Mouse (Mus musculus) MEL (cell line): ENCODE measurements around the gene Prdm1. TPM values are rescaled to one million over a fixed set of nuclear protein-coding genes. Genes with fewer than 3 reads are reported as not detected.

Experiments
- DNase-seq: peaks from one replicate; pipeline ENCODE4 v3.0.0; 2011; ENCODE audit warnings: low read depth, low spot score
- H3K27ac ChIP-seq: 2 replicates; pipeline ENCODE4 v1.5.1; 2012; ENCODE audit warnings: low read depth, mild to moderate bottlenecking, control low read depth, low read length, moderate library complexity; ENCODE audit not compliant: control insufficient read depth
- H3K27me3 ChIP-seq, 2 experiments: fragments of 150-350 bp in 1 of 2; sonication (generic) in 1 of 2; 2 replicates each; pipeline ENCODE4 v1.6.1; 2012; ENCODE audit warnings: low read length in 2 of 2, mild to moderate bottlenecking in 2 of 2, improper control_type of control experiment in 1 of 2, moderate library complexity in 1 of 2; ENCODE audit not compliant: insufficient read depth in 2 of 2, control insufficient read depth in 1 of 2
- H3K36me3 ChIP-seq, 2 experiments: 2 replicates each; pipeline ENCODE4 v1.6.1; 2012 to 2014; ENCODE audit warnings: low read length in 2 of 2, improper control_type of control experiment in 1 of 2, inconsistent platforms in 1 of 2, mild to moderate bottlenecking in 1 of 2; ENCODE audit not compliant: insufficient read depth in 2 of 2, control insufficient read depth in 1 of 2
- H3K4me1 ChIP-seq, 2 experiments: fragments of 150-350 bp in 1 of 2; sonication (generic) in 1 of 2; 2 replicates each; pipeline ENCODE4 v1.6.1; 2012; ENCODE audit warnings: low read length in 2 of 2, improper control_type of control experiment in 1 of 2, mild to moderate bottlenecking in 1 of 2; ENCODE audit not compliant: insufficient read depth in 2 of 2, control insufficient read depth in 1 of 2
- H3K4me3 ChIP-seq, 2 experiments: fragments of 150-350 bp in 1 of 2; sonication (generic) in 1 of 2; 2 replicates each; pipeline ENCODE4 v1.5.1; 2012; ENCODE audit warnings: low read depth in 2 of 2, low read length in 2 of 2, mild to moderate bottlenecking in 2 of 2, moderate library complexity in 2 of 2, control low read depth in 1 of 2, improper control_type of control experiment in 1 of 2; ENCODE audit not compliant: control insufficient read depth in 1 of 2, insufficient read depth in 1 of 2
- H3K79me2 ChIP-seq: 2 replicates; pipeline ENCODE4 v1.6.1; 2012; ENCODE audit warnings: mild to moderate bottlenecking, low read length, moderate library complexity; ENCODE audit not compliant: control insufficient read depth, poor library complexity, insufficient read depth
- H3K9ac ChIP-seq: 2 replicates; pipeline ENCODE4 v1.6.1; 2012; ENCODE audit warnings: low read depth, mild to moderate bottlenecking, control low read depth, low read length, moderate library complexity; ENCODE audit not compliant: control insufficient read depth, poor library complexity, severe bottlenecking
- H3K9me3 ChIP-seq: fragments of 150-350 bp; sonication (generic); replicated peaks from 2 replicates; pipeline ENCODE4 v1.6.1; 2012; ENCODE audit warnings: mild to moderate bottlenecking, low read length, improper control_type of control experiment, moderate library complexity; ENCODE audit not compliant: insufficient read depth
- BHLHE40 ChIP-seq: IDR thresholded peaks from 2 replicates; pipeline ENCODE4 v1.6.1; 2012; ENCODE audit warnings: low read depth, mild to moderate bottlenecking, inconsistent platforms, low read length, improper control_type of control experiment, borderline replicate concordance
- CHD2 ChIP-seq: IDR thresholded peaks from 2 replicates; pipeline ENCODE4 v1.6.1; 2011; ENCODE audit warnings: low read length, improper control_type of control experiment
- CTCF ChIP-seq, 3 experiments: IDR thresholded peaks in 2 of 3; conservative IDR thresholded peaks in 1 of 3; 2 replicates each; pipeline ENCODE4 v1.5.1; 2011 to 2012; ENCODE audit warnings: low read length in 3 of 3, low read depth in 2 of 3, mild to moderate bottlenecking in 2 of 3, improper control_type of control experiment in 1 of 3, inconsistent platforms in 1 of 3, mixed read lengths in 1 of 3, moderate library complexity in 1 of 3; ENCODE audit not compliant: control insufficient read depth in 1 of 3, insufficient read depth in 1 of 3, poor library complexity in 1 of 3, severe bottlenecking in 1 of 3
- EP300 ChIP-seq, 2 experiments: IDR thresholded peaks; 2 replicates each; pipeline ENCODE4 v1.6.1; 2011; ENCODE audit warnings: improper control_type of control experiment in 2 of 2, low read length in 2 of 2, low read depth in 1 of 2, mild to moderate bottlenecking in 1 of 2
- ETS1 ChIP-seq: IDR thresholded peaks from 2 replicates; pipeline ENCODE4 v1.6.1; 2012; ENCODE audit warnings: low read depth, mild to moderate bottlenecking, inconsistent platforms, low read length, improper control_type of control experiment, moderate library complexity
- GABPA ChIP-seq: IDR thresholded peaks from 2 replicates; pipeline ENCODE4 v1.6.1; 2012; ENCODE audit warnings: low read depth, mild to moderate bottlenecking, inconsistent platforms, low read length, improper control_type of control experiment, moderate library complexity
- GATA1 ChIP-seq: IDR thresholded peaks from 2 replicates; pipeline ENCODE4 v1.6.1; 2011; ENCODE audit warnings: low read depth, low read length, improper control_type of control experiment
- HCFC1 ChIP-seq: IDR thresholded peaks from 2 replicates; pipeline ENCODE4 v1.6.1; 2012; ENCODE audit warnings: low read depth, mild to moderate bottlenecking, inconsistent platforms, low read length, improper control_type of control experiment, moderate library complexity
- JUND ChIP-seq: IDR thresholded peaks from 2 replicates; pipeline ENCODE4 v1.6.1; 2011; ENCODE audit warnings: low read depth, mild to moderate bottlenecking, improper control_type of control experiment, low read length
- KAT2A ChIP-seq: conservative IDR thresholded peaks from 2 replicates; pipeline ENCODE4 v1.6.1; 2012; ENCODE audit warnings: low read depth, low read length, improper control_type of control experiment, inconsistent platforms
- MAFK ChIP-seq: IDR thresholded peaks from 2 replicates; pipeline ENCODE4 v1.6.1; 2011; ENCODE audit warnings: low read depth, mild to moderate bottlenecking, low read length, improper control_type of control experiment, borderline replicate concordance
- MAX ChIP-seq: IDR thresholded peaks from 2 replicates; pipeline ENCODE4 v1.6.1; 2011; ENCODE audit warnings: low read length, improper control_type of control experiment
- MAZ ChIP-seq: IDR thresholded peaks from 2 replicates; pipeline ENCODE4 v1.6.1; 2012; ENCODE audit warnings: low read depth, mild to moderate bottlenecking, inconsistent platforms, low read length, improper control_type of control experiment
- MEF2A ChIP-seq: IDR thresholded peaks from 2 replicates; pipeline ENCODE4 v1.6.1; 2014; ENCODE audit warnings: low read depth, mild to moderate bottlenecking, inconsistent platforms, low read length, improper control_type of control experiment; ENCODE audit not compliant: poor library complexity, insufficient replicate concordance, severe bottlenecking; ENCODE audit errors: extremely low read depth
- MXI1 ChIP-seq: IDR thresholded peaks from 2 replicates; pipeline ENCODE4 v1.6.1; 2011; ENCODE audit warnings: mild to moderate bottlenecking, low read depth, low read length, improper control_type of control experiment
- MYB ChIP-seq: IDR thresholded peaks from 2 replicates; pipeline ENCODE4 v1.6.1; 2011; ENCODE audit warnings: mild to moderate bottlenecking, low read depth, low read length, improper control_type of control experiment
- MYC ChIP-seq: IDR thresholded peaks from 2 replicates; pipeline ENCODE4 v1.6.1; 2011; ENCODE audit warnings: low read depth, mild to moderate bottlenecking, low read length, improper control_type of control experiment, moderate library complexity
- NELFE ChIP-seq: IDR thresholded peaks from 2 replicates; pipeline ENCODE4 v1.6.1; 2011; ENCODE audit warnings: low read depth, low read length, improper control_type of control experiment
- POLR2A ChIP-seq, 2 experiments: IDR thresholded peaks; 2 replicates each; pipeline ENCODE4 v1.6.1; 2011 to 2012; ENCODE audit warnings: low read length in 2 of 2, mild to moderate bottlenecking in 2 of 2, control low read depth in 1 of 2, improper control_type of control experiment in 1 of 2, low read depth in 1 of 2, moderate library complexity in 1 of 2; ENCODE audit not compliant: control insufficient read depth in 1 of 2, insufficient read depth in 1 of 2, poor library complexity in 1 of 2
- POLR2AphosphoS2 ChIP-seq: IDR thresholded peaks from 2 replicates; pipeline ENCODE4 v1.6.1; 2011; ENCODE audit warnings: low read length, improper control_type of control experiment
- POLR2AphosphoS5 ChIP-seq: IDR thresholded peaks from 2 replicates; pipeline ENCODE4 v1.6.1; 2012; ENCODE audit warnings: low read depth, borderline replicate concordance, mild to moderate bottlenecking, inconsistent platforms, low read length, moderate library complexity, mixed read lengths
- RAD21 ChIP-seq: IDR thresholded peaks from 2 replicates; pipeline ENCODE4 v1.6.1; 2011; ENCODE audit warnings: mild to moderate bottlenecking, low read depth, low read length, improper control_type of control experiment
- RCOR1 ChIP-seq: IDR thresholded peaks from 2 replicates; pipeline ENCODE4 v1.6.1; 2012; ENCODE audit warnings: low read depth, mild to moderate bottlenecking, inconsistent platforms, low read length, improper control_type of control experiment
- SIN3A ChIP-seq: IDR thresholded peaks from 2 replicates; pipeline ENCODE4 v1.6.1; 2012; ENCODE audit warnings: low read length, improper control_type of control experiment, inconsistent platforms
- TAL1 ChIP-seq: IDR thresholded peaks from 2 replicates; pipeline ENCODE4 v1.6.1; 2012; ENCODE audit warnings: mild to moderate bottlenecking, inconsistent platforms, low read length, moderate library complexity, mixed read lengths
- TBP ChIP-seq: IDR thresholded peaks from 2 replicates; pipeline ENCODE4 v1.8.0; 2011; ENCODE audit warnings: low read depth, low read length, improper control_type of control experiment
- TCF12 ChIP-seq: IDR thresholded peaks from 2 replicates; pipeline ENCODE4 v1.6.1; 2014; ENCODE audit warnings: low read depth, mild to moderate bottlenecking, inconsistent platforms, low read length, improper control_type of control experiment, moderate library complexity
- UBTF ChIP-seq: IDR thresholded peaks from 2 replicates; pipeline ENCODE4 v1.6.1; 2012; ENCODE audit warnings: low read depth, mild to moderate bottlenecking, inconsistent platforms, low read length, improper control_type of control experiment, moderate library complexity, borderline replicate concordance; ENCODE audit not compliant: insufficient read depth
- USF1 ChIP-seq: IDR thresholded peaks from 2 replicates; pipeline ENCODE4 v1.6.1; 2014; ENCODE audit warnings: low read depth, mild to moderate bottlenecking, inconsistent platforms, low read length, improper control_type of control experiment, moderate library complexity
- USF2 ChIP-seq, 2 experiments: IDR thresholded peaks; 2 replicates each; pipeline ENCODE4 v1.6.1; 2011 to 2012; ENCODE audit warnings: improper control_type of control experiment in 2 of 2, low read length in 2 of 2, borderline replicate concordance in 1 of 2, inconsistent platforms in 1 of 2, low read depth in 1 of 2, mild to moderate bottlenecking in 1 of 2; ENCODE audit not compliant: insufficient read depth in 1 of 2
- ZKSCAN1 ChIP-seq: IDR thresholded peaks from 2 replicates; pipeline ENCODE4 v1.6.1; 2012; ENCODE audit warnings: low read depth, mild to moderate bottlenecking, inconsistent platforms, low read length, improper control_type of control experiment, moderate library complexity
- ZMIZ1 ChIP-seq: IDR thresholded peaks from 2 replicates; pipeline ENCODE4 v1.6.1; 2012; ENCODE audit warnings: low read depth, mild to moderate bottlenecking, inconsistent platforms, low read length, improper control_type of control experiment, moderate library complexity
- ZNF384 ChIP-seq: IDR thresholded peaks from 2 replicates; pipeline ENCODE4 v1.6.1; 2012; ENCODE audit warnings: low read depth, mild to moderate bottlenecking, inconsistent platforms, low read length, improper control_type of control experiment
- polyA plus RNA-seq, 2 experiments: library from polyadenylated mRNA; stranded (reverse) in 1 of 2; unstranded in 1 of 2; fragments of >175 nt in 1 of 2; fragments of >200 nt in 1 of 2; gene quantifications; 2 replicates each; pipeline versions ENCODE4 v1.2.1 to v1.2.4; 2012; ENCODE audit warnings: low replicate concordance in 2 of 2, low read depth in 1 of 2; ENCODE audit not compliant: insufficient read length in 2 of 2, insufficient read depth in 1 of 2, missing spikeins in 1 of 2
- total RNA-seq: library from RNA; depleted of rRNA; stranded (reverse); fragments of 300-350 nt; gene quantifications from 2 replicates; pipeline ENCODE4 v1.2.3, GENCODE M21; 2012

Gene Prdm1
- total and polyA plus RNA-seq, 3 experiments, result 0.14 TPM; not detected in 2

- TF ChIP-seq MAX, result no peak
- TF ChIP-seq RCOR1, result no peak
- TF ChIP-seq ZMIZ1, result no peak
- no peak for TF ChIP-seq GABPA
- TF ChIP-seq MAFK, result no peak
- no peak for TF ChIP-seq MAZ
- no peak for TF ChIP-seq TBP
- TF ChIP-seq BHLHE40, result 0 out of 2 replicates have a peak, but pooled peaks have one; percentile 16
- TF ChIP-seq USF2 (IDR thresholded peaks at IDR 0.05; ENCODE audit: borderline replicate concordance in 1 of 2, insufficient read depth in 1 of 2, low read depth in 1 of 2, low read length in 2 of 2), result no peak
These were observed 92.3 kb downstream of the Prdm1 start (continued) for GRCm38 (mm10) chr10:44435956-44436355.

- H3K27ac ChIP-seq, result no peak overlapping the region
- H3K4me1 ChIP-seq, result peaks cover 5 to 35% of the 10 kb centered on the region in 2 experiments
- peak; percentile 92 for DNase-seq
- H3K79me2 ChIP-seq, result no peaks in the 10 kb centered on the region
- no peaks in the 10 kb centered on the region for H3K27me3 ChIP-seq
- H3K9ac ChIP-seq, result no peak overlapping the region
- H3K36me3 ChIP-seq, result peaks cover 0 to 26% of the 10 kb centered on the region in 2 experiments; a peak in 2 of 4 replicates
- no peaks in the 10 kb centered on the region for H3K9me3 ChIP-seq
- H3K4me3 ChIP-seq, result no peak overlapping the region
- TF ChIP-seq JUND, result no peak
- no peak for TF ChIP-seq HCFC1
- peak; percentile 84 for TF ChIP-seq RCOR1
- TF ChIP-seq MYB, result no peak
- peak; percentile 84 for TF ChIP-seq SIN3A
- TF ChIP-seq NELFE, result no peak
- peak; percentile 47; the same call in 1 of the 2 replicates for TF ChIP-seq BHLHE40
- TF ChIP-seq MAZ, result no peak
- no peak for TF ChIP-seq USF1
- TF ChIP-seq POLR2AphosphoS5, result no peak
- TF ChIP-seq POLR2A (IDR thresholded peaks at IDR 0.05; ENCODE audit: control insufficient read depth in 1 of 2, insufficient read depth in 1 of 2, low read depth in 1 of 2, low read length in 2 of 2, poor library complexity in 1 of 2), result no peak
- no peak for TF ChIP-seq KAT2A
- 0 out of 2 replicates have a peak, but pooled peaks have one; percentile 13 for TF ChIP-seq GABPA
- TF ChIP-seq ZMIZ1, result no peak
- no peak for TF ChIP-seq TAL1
- TF ChIP-seq RAD21, result no peak
- TF ChIP-seq EP300 (IDR thresholded peaks at IDR 0.05; ENCODE audit: low read depth in 1 of 2, low read length in 2 of 2), result peak; percentile 87 to 94
- TF ChIP-seq CHD2, result no peak
- peak; percentile 96 for TF ChIP-seq MAFK
- peak; percentile 98 for TF ChIP-seq ETS1
- TF ChIP-seq MAX, result 0 out of 2 replicates have a peak, but pooled peaks have one; percentile 33
- TF ChIP-seq TCF12, result peak; percentile 56
- TF ChIP-seq MEF2A, result no peak
- TF ChIP-seq ZNF384, result no peak; the same call in 1 of the 2 replicates
- TF ChIP-seq CTCF (IDR thresholded peaks at IDR 0.05 in 2 of 3, conservative IDR thresholded peaks at IDR 0.05 in 1 of 3; ENCODE audit: control insufficient read depth in 1 of 3, insufficient read depth in 1 of 3, low read depth in 2 of 3, low read length in 3 of 3, poor library complexity in 1 of 3, severe bottlenecking in 1 of 3), result no peak
- TF ChIP-seq GATA1, result peak; percentile 91
- TF ChIP-seq USF2 (IDR thresholded peaks at IDR 0.05; ENCODE audit: borderline replicate concordance in 1 of 2, insufficient read depth in 1 of 2, low read depth in 1 of 2, low read length in 2 of 2), result no peak
- no peak for TF ChIP-seq ZKSCAN1
- no peak for TF ChIP-seq UBTF
- no peak for TF ChIP-seq MXI1
- TF ChIP-seq MYC, result peak; percentile 57; the same call in 1 of the 2 replicates
- TF ChIP-seq POLR2AphosphoS2, result no peak
- TF ChIP-seq TBP, result 0 out of 2 replicates have a peak, but pooled peaks have one; percentile 26
These were observed 93.6 kb downstream of the Prdm1 start for GRCm38 (mm10) chr10:44434702-44435181.
